Comparison of ENCODE assay signal across 29 mouse cellular contexts in genomic region chr1:58695810-58696209, GRCm38 (mm10). TPM values are rescaled to one million over a fixed set of nuclear protein-coding genes. Genes with fewer than 3 reads are reported as not detected.
"Had no signal": no experiment of that assay in that cellular context is flagged by ENCODE, and none has a peak within 500 bp of the region (broad histone marks: within the 10 kb centered on the region; RNA-seq: fewer than 3 reads in every experiment).

TSS of gene Als2cr12 (minus strand) at chr1:58695989.

RNA-seq across cellular contexts. Expression of gene Als2cr12, which starts in this region (rescaled TPM):
- total RNA-seq: gastrocnemius, adult 2 months; gastrocnemius, postnatal 10 days; gastrocnemius, postnatal 25 days; granulocyte monocyte progenitor cell, adult 5-6 weeks; heart, adult 2 months; heart, postnatal 14 days; heart, postnatal 36 days; hematopoietic stem cell, adult 5-6 weeks; hindbrain, postnatal 0 days; layer of hippocampus, adult 2 months; layer of hippocampus, postnatal 25 days; left cerebral cortex, adult 2 months; left cerebral cortex, postnatal 14 days; left cerebral cortex, postnatal 36 days had no signal
- polyA plus RNA-seq: heart, embryonic 11.5 days; heart, embryonic 13.5 days; heart, embryonic 15.5 days; heart, postnatal 0 days; hindbrain, embryonic 11.5 days; hindbrain, embryonic 13.5 days; hindbrain, embryonic 15.5 days; intestine, embryonic 14.5 days; kidney, embryonic 14.5 days; kidney, embryonic 16.5 days; limb, embryonic 11.5 days; limb, embryonic 13.5 days; liver, adult 2 months; liver, embryonic 12.5 days; liver, embryonic 14.5 days had no signal
